Mouse (Mus musculus) heart, adult 8-10 months (tissue): ENCODE measurements around the gene Ston1. TPM values are rescaled to one million over a fixed set of nuclear protein-coding genes. Genes with fewer than 3 reads are reported as not detected.

ENCODE experiments used
- DNase-seq: peaks from one replicate; pipeline ENCODE4 v3.0.0; 2022; ENCODE audit warnings: low spot score
- total RNA-seq, 4 experiments: library from RNA; stranded (reverse); gene quantifications; 2 replicates each; pipeline ENCODE4 v1.2.4; 2022

Ston1 gene
- total RNA-seq, 4 experiments from 2014 or later: 15.0 to 20.7 (median 18.0) TPM

GRCm38 (mm10) chr17:88670800-88671199, 73.3 kb downstream of the Ston1 start:
- no peak for DNase-seq

GRCm38 (mm10) chr17:88675310-88676309, 78.1 kb downstream of the Ston1 start:
- DNase-seq: no peak

DNA sequence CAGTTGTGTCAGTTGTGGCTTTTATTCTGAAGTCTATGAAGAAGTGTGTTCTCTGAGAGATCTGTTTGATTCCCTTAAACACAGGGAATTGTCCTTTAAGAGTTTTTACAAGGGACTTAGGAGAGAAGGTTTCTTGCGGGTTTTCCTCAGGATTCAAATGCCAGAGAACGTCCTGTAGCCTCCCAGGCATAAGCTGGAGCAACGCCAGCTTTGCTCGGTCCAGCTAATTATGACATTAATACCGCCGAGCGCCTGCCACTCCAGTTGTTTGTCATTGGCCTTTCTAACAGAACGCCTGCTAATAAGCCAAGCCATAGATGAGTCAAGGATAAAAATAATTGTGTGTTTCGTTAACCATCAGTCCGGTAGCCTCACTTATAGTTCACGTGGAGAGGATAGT, 90.7 kb downstream of the Ston1 start:
- no peak for DNase-seq

- no peak for DNase-seq
These were observed 99.3 kb downstream of the Ston1 start for GRCm38 (mm10) chr17:88696656-88697333.

GRCm38 (mm10) chr17:88700901-88701300, 103.4 kb downstream of the Ston1 start:
- no peak for DNase-seq

GRCm38 (mm10) chr17:88702345-88702744, 104.9 kb downstream of the Ston1 start:
- no peak for DNase-seq

DNA sequence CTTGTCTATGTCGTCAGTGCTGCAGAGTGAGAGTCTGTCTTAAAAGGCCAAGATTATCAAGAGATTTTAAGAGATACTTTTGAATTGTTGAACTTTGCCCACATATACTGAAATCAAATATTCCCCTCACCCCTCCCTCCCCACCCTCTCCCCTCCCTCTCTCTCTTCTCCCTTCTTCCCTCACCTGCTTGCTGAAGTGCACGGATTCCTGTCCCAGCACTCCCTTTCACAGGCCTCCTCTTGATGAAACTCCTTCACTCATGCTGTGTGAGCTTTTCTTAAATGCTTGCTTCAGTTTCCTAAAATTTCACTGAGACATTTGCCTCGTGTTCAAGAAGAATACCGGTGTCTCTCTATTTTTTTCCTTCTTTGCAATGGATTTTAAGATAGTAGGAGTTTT, 105.6 kb downstream of the Ston1 start:
- DNase-seq: no peak

DNA sequence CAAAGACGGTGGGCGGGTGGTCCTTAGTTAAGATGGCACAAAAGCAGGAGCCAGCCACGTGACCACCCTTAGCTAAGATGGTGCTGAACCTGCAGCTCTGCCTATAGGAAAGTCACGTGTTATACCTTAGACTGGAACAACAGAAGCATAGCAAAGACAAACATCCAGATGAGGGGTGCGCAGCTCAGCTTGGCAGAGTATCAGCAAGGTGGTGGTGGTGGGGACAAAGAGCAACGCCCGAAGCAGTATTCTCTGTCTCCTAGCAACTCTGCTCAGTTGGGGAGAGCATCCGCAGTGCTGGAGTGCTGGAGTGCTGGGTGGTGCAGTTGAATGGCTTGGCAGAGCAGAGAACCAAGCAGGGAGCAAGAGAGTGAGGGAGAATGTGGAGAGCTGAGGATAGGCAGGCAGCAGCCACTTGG, 108.8 kb downstream of the Ston1 start:
- DNase-seq: no peak

Other genes with a start within 250 kb of the Ston1 start
- 1 to 10 TPM; 6.7 to 7.8 (median 6.9) TPM for gene Foxn2, start 157.0 kb upstream of the Ston1 start, total RNA-seq
- gene Ppp1r21, start 67.6 kb upstream of the Ston1 start, total RNA-seq: 10 to 100 TPM in 1 of 4 experiments, 1 to 10 TPM in 3; 6.3 to 11.3 (median 9.1) TPM
- gene Gtf2a1l, start 71.0 kb downstream of the Ston1 start, total RNA-seq: not detected
- gene Lhcgr, start 194.3 kb downstream of the Ston1 start, total RNA-seq: not detected